Mouse (Mus musculus) stomach, postnatal 0 days (tissue): ENCODE results near the gene Cry2. TPM values are rescaled to one million over a fixed set of nuclear protein-coding genes. Genes with fewer than 3 reads are reported as not detected.

Experiments used
- ATAC-seq: fragments of 200-750 bp; cut with Nextera tagmentation; 2 replicates; pipeline ENCODE4 v1.8.0; 2017; ENCODE audit not compliant: low FRiP score, low TSS enrichment
- DNase-seq: peaks from one replicate; pipeline ENCODE4 v3.0.0-alpha.2; 2016; ENCODE audit warnings: low spot score
- H3K27ac ChIP-seq: fragments of 300-500 bp; sonication (generic); replicated peaks from 2 replicates; pipeline ENCODE4 v1.5.1; 2014; ENCODE audit warnings: mild to moderate bottlenecking, control low read depth
- H3K27me3 ChIP-seq: fragments of 300-500 bp; sonication (generic); 2 replicates; pipeline ENCODE4 v1.6.1; 2014; ENCODE audit warnings: low read length; ENCODE audit not compliant: control insufficient read depth, insufficient read depth
- H3K36me3 ChIP-seq: fragments of 300-500 bp; sonication (generic); 2 replicates; pipeline ENCODE4 v1.6.1; 2014; ENCODE audit warnings: low read length, mixed read lengths; ENCODE audit not compliant: control insufficient read depth, insufficient read depth
- H3K4me1 ChIP-seq: fragments of 300-500 bp; sonication (generic); replicated peaks from 2 replicates; pipeline ENCODE4 v1.6.1; 2014; ENCODE audit warnings: antibody characterized with exemption; ENCODE audit not compliant: control insufficient read depth, insufficient read depth
- H3K4me2 ChIP-seq: fragments of 300-500 bp; sonication (generic); replicated peaks from 2 replicates; pipeline ENCODE4 v1.6.1; 2014; ENCODE audit warnings: low read depth, mild to moderate bottlenecking, control low read depth, moderate library complexity
- H3K4me3 ChIP-seq: fragments of 300-500 bp; sonication (generic); 2 replicates; pipeline ENCODE4 v1.5.1; 2014; ENCODE audit warnings: low read depth, low read length, control low read depth
- H3K9ac ChIP-seq: fragments of 300-500 bp; sonication (generic); 2 replicates; pipeline ENCODE4 v1.6.1; 2014; ENCODE audit warnings: mild to moderate bottlenecking, low read length, control low read depth, mixed read lengths
- H3K9me3 ChIP-seq: fragments of 300-500 bp; sonication (generic); 2 replicates; pipeline ENCODE4 v1.6.1; 2016; ENCODE audit warnings: low read length; ENCODE audit not compliant: control insufficient read depth
- CTCF ChIP-seq: IDR thresholded peaks from 2 replicates; pipeline ENCODE4 v1.5.1; 2016; ENCODE audit warnings: antibody characterized with exemption, low read depth, mild to moderate bottlenecking, moderate library complexity
- EP300 ChIP-seq: optimal IDR thresholded peaks from 2 replicates; pipeline ENCODE3; 2016; ENCODE audit warnings: antibody characterized with exemption
- WGBS: fragments of 180-500 bp; shearing (Covaris S2); extraction: QIAGEN DNeasy Blood & Tissue Kit; methylation state at CpG from one replicate; pipeline ENCODE4 v1.1.7; 2014; 5-methylcytosine and 5-hydroxymethylcytosine counted together
- polyA plus RNA-seq: library from polyadenylated mRNA; unstranded; fragments of >200 nt; fragmentation: Nextera tagmentation; extraction: Ambion mirVana; gene quantifications from 2 replicates; pipeline ENCODE4 v1.2.1, GENCODE M21; 2015

Gene Cry2
- polyA plus RNA-seq, 1 experiment from 2014 or later, result 14.8 TPM

GRCm38 (mm10) chr2:92459921-92460707 lies 26.3 kb upstream of the Cry2 start, which contains the start of gene Slc35c1:
Slc35c1 (minus strand) TSS chr2:92460538.
- Histone ChIP-seq H3K27me3 (no peaks in the 10 kb centered on the region; the same call in 1 of the 2 replicates), H3K9me3 (no peaks in the 10 kb centered on the region), H3K4me2 (peak within 1 kb of the TSS; percentile 87), H3K36me3 (no peaks in the 10 kb centered on the region), H3K27ac (peak within 1 kb of the TSS; percentile 81), H3K4me3 (peak within 1 kb of the TSS; percentile 79), H3K9ac (peak within 1 kb of the TSS; percentile 79), H3K4me1 (peaks cover 14% of the 10 kb centered on the region; the same call in 1 of the 2 replicates)
- ATAC-seq (peak; percentile 53), DNase-seq (peak; percentile 82)
- 1% methylated on average over 34 of the region's 34 CpGs for WGBS
- TF ChIP-seq CTCF (no peak), EP300 (no peak)

- H3K4me3 ChIP-seq, result peak overlapping the region; percentile 79
- no peaks in the 10 kb centered on the region for H3K9me3 ChIP-seq
- peak overlapping the region; percentile 79 for H3K9ac ChIP-seq
- peaks cover 14% of the 10 kb centered on the region; the same call in 1 of the 2 replicates for H3K4me1 ChIP-seq
- H3K27me3 ChIP-seq, result no peaks in the 10 kb centered on the region; the same call in 1 of the 2 replicates
- DNase-seq, result peak; percentile 91
- H3K36me3 ChIP-seq, result 0 out of 2 replicates have a peak, but pooled peaks cover under 1% of the 10 kb centered on the region
- WGBS, result under 1% methylated on average over 49 of the region's 55 CpGs
- peak overlapping the region; percentile 87 for H3K4me2 ChIP-seq
- peak; percentile 89 for ATAC-seq
- H3K27ac ChIP-seq, result peak overlapping the region; percentile 81
- TF ChIP-seq CTCF, result no peak
- no peak for TF ChIP-seq EP300
Measured at GRCm38 (mm10) chr2:92459141-92459920, 25.5 kb upstream of the Cry2 start.

- Histone ChIP-seq H3K4me3 (peak overlapping the region; percentile 79), H3K9me3 (no peaks in the 10 kb centered on the region), H3K27ac (peak overlapping the region; percentile 81; the same call in 1 of the 2 replicates), H3K36me3 (0 out of 2 replicates have a peak, but pooled peaks cover 4% of the 10 kb centered on the region), H3K9ac (peak overlapping the region; percentile 79), H3K4me2 (peak overlapping the region; percentile 87), H3K27me3 (no peaks in the 10 kb centered on the region; the same call in 1 of the 2 replicates), H3K4me1 (peaks cover 14% of the 10 kb centered on the region; the same call in 1 of the 2 replicates)
- TF ChIP-seq CTCF (no peak), EP300 (no peak)
- peak; percentile 49 for ATAC-seq
- 45% methylated on average over 13 of the region's 13 CpGs for WGBS
- peak; percentile 43 for DNase-seq
Measured at GRCm38 (mm10) chr2:92458481-92458880, 24.6 kb upstream of the Cry2 start.

- no peak for TF ChIP-seq CTCF
- no peak for TF ChIP-seq EP300
- H3K9me3 ChIP-seq, result no peaks in the 10 kb centered on the region
- ATAC-seq, result no peak
- peak overlapping the region; percentile 25 for H3K4me2 ChIP-seq
- H3K36me3 ChIP-seq, result peaks cover 9% of the 10 kb centered on the region; the same call in 1 of the 2 replicates
- 58% methylated on average over 8 of the region's 8 CpGs for WGBS
- H3K9ac ChIP-seq, result peak overlapping the region; percentile 27; the same call in 1 of the 2 replicates
- no peaks in the 10 kb centered on the region; the same call in 1 of the 2 replicates for H3K27me3 ChIP-seq
- peaks cover 14% of the 10 kb centered on the region; the same call in 1 of the 2 replicates for H3K4me1 ChIP-seq
- no peak overlapping the region for H3K4me3 ChIP-seq
- DNase-seq, result no peak
- H3K27ac ChIP-seq, result no peak overlapping the region
Measured at GRCm38 (mm10) chr2:92456970-92457530, 23.2 kb upstream of the Cry2 start.

GRCm38 (mm10) chr2:92455704-92456103 lies 21.9 kb upstream of the Cry2 start:
- peaks cover 9% of the 10 kb centered on the region; the same call in 1 of the 2 replicates for H3K36me3 ChIP-seq
- H3K9ac ChIP-seq, result no peak overlapping the region
- ATAC-seq, result no peak
- no peak overlapping the region for H3K4me2 ChIP-seq
- H3K9me3 ChIP-seq, result no peaks in the 10 kb centered on the region
- no peaks in the 10 kb centered on the region for H3K27me3 ChIP-seq
- no peak overlapping the region for H3K4me3 ChIP-seq
- no peak for TF ChIP-seq EP300
- TF ChIP-seq CTCF, result no peak
- H3K4me1 ChIP-seq, result peaks cover 14% of the 10 kb centered on the region; the same call in 1 of the 2 replicates
- no peak overlapping the region for H3K27ac ChIP-seq
- no peak for DNase-seq
- 28% methylated on average over 2 of the region's 3 CpGs for WGBS
